Mouse (Mus musculus): ENCODE results near the gene Uba52.
A peak's percentile ranks its signal among the peaks of the same experiment; 100 is the strongest.

Uba52 gene

DNA sequence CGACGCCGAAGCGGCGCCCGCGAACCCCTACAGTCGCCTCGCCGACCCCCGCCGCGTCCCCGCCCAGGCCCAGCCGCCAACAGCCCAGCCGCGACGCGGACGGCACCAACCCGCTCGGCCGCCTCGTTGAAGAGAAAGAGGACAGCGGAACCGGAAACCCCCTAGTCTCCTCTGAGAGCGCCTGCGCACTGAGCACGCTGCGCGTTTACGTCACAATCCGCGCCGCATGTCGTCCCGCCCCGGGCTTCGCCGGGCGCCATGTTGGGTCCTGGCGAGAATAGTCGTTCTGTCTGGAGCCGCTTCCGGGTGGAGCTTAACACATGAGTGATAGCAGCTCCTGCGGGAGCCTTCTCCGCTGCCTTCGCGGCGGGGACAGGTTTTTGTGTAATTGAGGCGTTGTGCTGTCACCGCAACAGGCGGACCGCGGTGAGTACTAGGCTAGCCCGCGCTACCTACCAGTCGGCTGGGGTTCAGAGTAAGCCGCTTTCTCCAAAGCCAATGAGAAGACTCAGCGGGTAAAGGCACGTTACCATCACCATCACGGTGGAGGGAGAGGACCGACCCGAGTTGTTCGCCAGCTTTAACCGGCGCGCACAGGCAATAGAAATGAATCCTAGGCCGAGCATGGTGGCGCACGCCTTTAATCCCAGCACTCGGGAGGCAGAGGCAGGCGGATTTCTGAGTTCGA lies at the start of gene Uba52:
Gene Uba52 (minus strand): TSS at position 574 of the 688 bp plus-strand sequence.
- DNase-seq (ENCODE audit: low spot score): peak; percentile 97

- no peak for DNase-seq (ENCODE audit: low spot score)
Observed at GRCm38 (mm10) chr8:70560096-70560495, 49.5 kb upstream of the Uba52 start.

DNA sequence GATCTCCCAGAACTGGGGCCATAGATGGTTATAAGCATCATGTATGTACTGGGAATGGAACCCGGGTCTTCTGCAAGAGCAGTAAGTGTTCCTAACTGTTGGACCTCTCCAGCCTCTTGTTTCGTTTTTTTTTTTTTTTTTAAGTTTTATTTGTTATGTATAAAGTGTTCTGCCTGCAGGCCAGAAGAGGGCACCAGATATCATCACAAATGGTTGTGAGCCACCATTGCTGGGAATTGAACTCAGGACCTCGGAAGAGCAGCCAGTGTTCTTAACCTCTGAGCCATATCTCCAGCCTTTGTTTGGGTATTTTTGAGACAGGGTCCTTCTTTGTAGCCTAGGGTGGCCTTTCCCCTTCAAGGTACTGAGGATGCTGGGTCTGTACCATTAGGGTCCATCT lies 48.4 kb upstream of the Uba52 start:
- DNase-seq (ENCODE audit: low spot score): no peak

DNA sequence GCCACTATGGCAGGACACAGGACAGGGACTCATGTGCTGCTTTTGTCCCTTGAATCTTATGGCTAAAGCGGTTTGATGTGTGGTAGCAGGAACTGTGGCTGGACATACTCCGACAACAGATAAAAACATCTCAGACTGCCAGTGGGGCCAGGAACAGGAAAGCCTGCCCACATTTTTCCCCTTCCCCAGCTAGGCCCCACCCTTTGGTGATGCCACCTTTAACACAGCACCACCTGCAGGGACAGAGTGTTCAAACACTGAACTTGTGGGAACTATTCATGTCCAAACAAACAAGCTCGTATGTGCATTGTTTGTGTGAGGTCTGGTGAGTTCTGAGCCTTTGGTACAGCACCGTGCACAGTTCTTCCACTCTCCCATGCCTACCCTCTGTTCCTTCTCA lies 47.7 kb upstream of the Uba52 start:
- no peak for DNase-seq (ENCODE audit: low spot score)

GRCm38 (mm10) chr8:70555079-70555747 lies 44.6 kb upstream of the Uba52 start:
- no peak for DNase-seq (ENCODE audit: low spot score)

DNA sequence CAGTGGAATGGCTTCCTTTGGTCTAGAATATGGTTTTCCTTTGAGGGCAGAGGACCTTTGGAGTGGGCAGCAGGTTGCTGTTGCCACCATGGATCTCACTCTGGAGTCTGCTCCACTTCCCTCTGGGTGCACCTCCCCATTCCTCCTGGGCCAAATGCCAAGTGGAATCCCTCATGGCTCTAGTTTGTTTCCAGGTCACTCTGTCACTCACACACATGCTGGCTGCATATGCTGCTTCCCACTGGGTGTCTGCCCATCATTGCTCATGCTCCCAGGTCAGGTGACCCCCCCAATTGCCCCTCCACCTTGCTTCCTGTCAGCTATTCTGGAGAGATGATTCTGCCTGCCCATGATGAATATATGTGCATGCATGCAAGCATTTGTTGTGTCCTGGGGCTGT lies 43.1 kb upstream of the Uba52 start:
- DNase-seq (ENCODE audit: low spot score): no peak

GRCm38 (mm10) chr8:70552836-70553235 lies 42.2 kb upstream of the Uba52 start:
- DNase-seq (ENCODE audit: low spot score): no peak

- no peak for DNase-seq (ENCODE audit: low spot score)
Observed at GRCm38 (mm10) chr8:70551558-70552161, 41.1 kb upstream of the Uba52 start.

GRCm38 (mm10) chr8:70549412-70550184 lies 39.0 kb upstream of the Uba52 start:
- no peak for DNase-seq (ENCODE audit: low spot score)

DNA sequence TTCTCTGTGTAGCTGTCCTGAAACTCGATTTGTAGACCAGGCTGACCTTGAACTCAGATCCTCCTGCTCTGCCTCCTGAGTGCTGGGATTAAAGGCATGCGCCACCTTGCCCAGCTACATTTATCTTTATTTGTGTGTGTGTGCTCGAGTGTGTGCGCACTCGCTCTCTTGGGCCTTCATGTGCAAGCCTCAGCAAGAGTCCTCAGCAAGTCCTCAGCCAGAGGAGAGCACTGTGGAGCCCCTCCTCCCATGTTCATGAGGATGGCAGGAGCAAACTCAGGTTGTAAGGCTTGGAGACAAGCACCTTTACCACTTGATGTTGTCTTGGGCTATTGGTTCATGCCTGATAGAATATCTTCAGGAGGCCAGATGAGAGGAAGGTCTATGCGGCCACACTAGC lies 37.2 kb upstream of the Uba52 start:
- DNase-seq (ENCODE audit: low spot score): no peak

GRCm38 (mm10) chr8:70546412-70546811 lies 35.8 kb upstream of the Uba52 start:
- no peak for DNase-seq (ENCODE audit: low spot score)

DNA sequence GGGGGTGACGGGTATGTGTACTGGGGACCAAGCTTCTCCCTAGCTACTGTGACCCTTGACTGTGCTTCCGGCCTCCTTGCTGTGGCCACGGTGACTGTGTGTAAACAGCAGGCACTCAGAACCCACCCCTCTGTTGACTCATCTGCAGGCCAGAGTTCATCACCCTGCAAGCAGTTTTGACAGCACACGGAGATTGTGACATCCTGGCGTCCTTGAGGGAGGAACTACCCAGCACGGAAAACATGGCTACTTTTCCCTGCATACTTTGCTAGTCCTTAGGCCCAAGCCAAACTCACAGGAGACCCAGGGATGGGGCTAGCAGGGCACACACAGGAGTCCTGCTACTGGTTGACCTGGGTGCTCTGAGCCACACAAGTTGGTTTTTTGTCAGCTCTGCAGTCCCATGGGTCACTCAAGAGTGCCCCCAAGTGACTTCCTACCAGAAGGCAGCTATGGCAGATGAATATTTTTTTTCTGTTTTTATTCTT lies 33.6 kb upstream of the Uba52 start:
- no peak for DNase-seq (ENCODE audit: low spot score)

DNA sequence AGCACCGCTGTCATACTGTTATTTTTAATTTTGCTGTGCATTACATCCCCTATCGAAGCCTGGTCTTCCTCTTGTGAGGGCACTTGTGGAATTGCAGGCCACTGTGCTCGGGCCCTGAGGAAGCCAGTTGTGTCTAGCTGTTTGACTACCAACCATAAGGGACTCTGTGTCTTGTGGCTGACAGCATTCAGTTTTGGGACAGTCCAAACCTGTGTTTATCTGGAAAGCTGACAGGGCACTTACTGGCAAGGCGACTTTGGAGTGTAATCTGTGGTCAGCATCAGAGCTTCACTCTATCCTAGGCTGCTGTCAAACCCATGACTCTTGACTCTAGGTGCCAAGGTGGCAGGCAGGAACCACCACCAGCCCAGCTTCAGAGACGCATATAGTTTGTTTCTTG lies 30.5 kb upstream of the Uba52 start:
- DNase-seq (ENCODE audit: low spot score): no peak

DNA sequence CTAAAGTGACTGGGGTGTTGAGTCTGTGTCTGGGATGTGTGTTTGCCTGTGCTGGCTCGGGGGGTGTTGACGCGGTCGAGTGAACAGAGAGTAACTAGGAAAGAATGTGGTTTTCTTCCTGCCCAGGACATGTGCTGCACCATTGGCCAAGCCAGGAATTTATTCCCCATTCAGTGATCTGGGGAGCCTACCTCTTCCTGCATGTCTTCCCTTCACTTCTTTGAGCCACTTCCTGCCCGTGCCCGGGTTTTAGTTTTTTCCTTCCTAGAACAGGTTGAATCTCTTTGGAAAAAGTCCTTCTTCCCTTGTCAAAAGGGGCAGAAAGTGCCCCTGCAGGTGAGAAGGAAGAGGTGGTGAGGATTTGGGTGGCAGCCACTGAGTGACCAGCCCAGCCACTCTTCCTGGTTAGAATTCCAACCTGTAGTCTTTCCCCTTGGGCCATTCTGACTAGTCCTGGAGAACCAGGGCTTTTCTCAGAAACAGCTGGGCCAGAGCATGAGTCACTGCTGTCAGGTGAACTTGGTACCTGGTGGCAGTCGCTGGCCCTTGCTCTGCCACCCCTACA lies 30.0 kb upstream of the Uba52 start:
- DNase-seq (ENCODE audit: low spot score): no peak

DNA sequence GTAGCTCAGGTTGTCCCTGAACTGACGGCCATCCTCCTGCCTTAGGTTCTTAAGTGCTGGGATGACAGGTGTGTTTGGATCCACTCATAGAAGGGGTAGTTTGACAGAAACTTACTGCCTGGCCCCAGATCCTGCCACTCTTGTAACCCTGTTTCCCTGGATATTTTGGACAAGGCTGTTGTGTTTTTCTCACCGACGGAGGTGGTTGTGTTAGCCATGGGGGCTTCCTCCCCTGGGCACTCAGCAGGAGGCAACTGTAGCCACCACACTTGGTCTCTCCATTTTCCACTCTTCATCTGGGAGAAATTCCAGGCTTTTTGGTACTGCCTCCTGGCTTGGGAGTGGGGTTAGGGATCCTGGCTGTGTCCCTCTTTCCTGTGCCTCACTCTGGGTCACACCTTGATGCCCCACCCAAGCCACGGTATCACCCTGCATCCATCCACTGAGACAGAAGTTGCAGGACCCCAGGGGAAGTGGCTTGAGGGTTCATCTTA lies 29.5 kb upstream of the Uba52 start:
- no peak for DNase-seq (ENCODE audit: low spot score)

DNA sequence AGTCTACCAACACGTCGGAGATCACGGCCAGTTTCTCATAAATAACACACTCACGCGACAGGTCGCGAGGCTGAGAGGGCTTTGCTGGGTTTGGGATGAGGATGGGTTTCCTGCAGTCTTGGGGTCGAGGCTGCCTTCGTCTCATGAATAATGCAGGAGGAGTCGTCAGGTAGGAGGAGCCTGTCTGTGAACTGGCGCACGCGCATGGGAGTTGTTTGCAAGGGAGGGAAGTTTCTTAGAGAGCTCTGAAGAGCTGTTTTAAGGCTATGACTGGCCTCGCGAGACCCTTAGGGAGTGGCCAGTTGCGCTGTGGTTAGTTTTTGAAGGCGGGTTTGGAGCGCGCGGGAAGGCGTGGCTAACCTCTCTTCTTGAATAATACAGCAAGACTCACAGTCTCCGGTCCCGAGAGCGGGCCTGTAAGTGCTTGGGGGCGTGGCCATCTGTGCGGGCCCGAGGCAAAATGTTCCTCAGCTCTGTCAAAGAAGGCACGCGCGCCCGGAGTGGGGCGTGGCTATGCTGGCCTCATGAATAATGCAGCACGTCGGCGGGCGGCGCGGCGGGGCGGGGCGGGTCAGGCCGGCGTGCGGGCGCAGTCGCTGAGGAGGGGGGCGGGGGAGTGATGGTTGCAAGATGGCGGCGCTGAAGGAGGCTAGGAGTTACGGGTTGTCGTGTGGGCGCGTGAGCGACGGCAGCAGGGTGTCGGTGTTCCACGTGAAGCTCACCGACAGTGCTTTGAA lies 28.6 kb upstream of the Uba52 start, which contains the start of gene Ell:
Gene Ell (plus strand): TSS at position 381 of the 737 bp plus-strand sequence.
- DNase-seq (ENCODE audit: low spot score): peak; percentile 99

DNA sequence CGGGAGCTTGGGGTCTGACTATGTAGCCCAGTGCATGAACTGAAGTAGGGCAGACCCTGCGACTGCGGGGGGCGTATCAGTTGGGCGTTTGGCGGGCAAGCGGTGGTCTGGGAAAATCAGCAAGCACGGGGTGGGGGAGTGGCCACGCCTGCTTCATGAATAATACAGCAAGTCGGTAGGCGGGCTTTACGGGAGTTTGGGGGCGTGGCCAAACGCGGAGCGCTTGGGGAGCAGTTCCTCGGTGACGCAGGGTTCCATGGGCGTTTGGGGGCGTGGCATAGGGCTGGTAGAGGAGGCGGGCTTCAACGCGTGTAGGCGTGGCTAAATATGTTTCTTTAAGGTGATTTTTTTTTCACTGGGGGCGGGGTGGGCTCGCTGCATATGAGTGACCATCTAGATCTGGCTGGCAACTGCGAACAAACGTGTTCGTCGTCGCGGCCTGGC lies 28.1 kb upstream of the Uba52 start:
- DNase-seq (ENCODE audit: low spot score): peak; percentile 100

GRCm38 (mm10) chr8:70538024-70538579 lies 27.5 kb upstream of the Uba52 start:
- DNase-seq (ENCODE audit: low spot score): no peak

- DNase-seq (ENCODE audit: low spot score): no peak
Observed at GRCm38 (mm10) chr8:70535701-70536100, 25.1 kb upstream of the Uba52 start.

GRCm38 (mm10) chr8:70535221-70535620 lies 24.6 kb upstream of the Uba52 start:
- DNase-seq (ENCODE audit: low spot score): no peak

GRCm38 (mm10) chr8:70534281-70534680 lies 23.7 kb upstream of the Uba52 start:
- no peak for DNase-seq (ENCODE audit: low spot score)
